Mouse (Mus musculus): Measurements from ENCODE around the gene Cbx4. TPM values are rescaled to one million over a fixed set of nuclear protein-coding genes. Genes with fewer than 3 reads are reported as not detected.
A peak's percentile ranks its signal among the peaks of the same experiment; 100 is the strongest.

The Cbx4 gene
- polyA plus RNA-seq (2014; fragmentation: Nextera tagmentation; extraction: Ambion mirVana) = 13.1 and 13.8 TPM in 2 replicates

- peaks cover 31% of the 10 kb centered on the region for H3K4me1 ChIP-seq (ENCODE audit: insufficient read depth)
- no peaks in the 10 kb centered on the region for H3K9me3 ChIP-seq (ENCODE audit: low read depth, low read length)
- H3K4me3 ChIP-seq (ENCODE audit: low read depth, low read length) = peak within 1 kb of the TSS; percentile 95
- H3K9ac ChIP-seq = peak within 1 kb of the TSS; percentile 91
- peak within 1 kb of the TSS; percentile 99 for H3K27ac ChIP-seq (ENCODE audit: low read depth)
- peak within 1 kb of the TSS; percentile 95 for H3K4me2 ChIP-seq
- 1% methylated on average over 67 of the region's 67 CpGs for WGBS
- H3K27me3 ChIP-seq (ENCODE audit: insufficient read depth, low read length) = peaks cover 37% of the 10 kb centered on the region
- DNase-seq (peak; percentile 98), ATAC-seq (ENCODE audit: insufficient read depth) (peak; percentile 86)
- TF ChIP-seq CTCF (IDR thresholded peaks at IDR 0.05; ENCODE audit: low read depth) = peak; percentile 59
- peaks cover 12% of the 10 kb centered on the region for H3K36me3 ChIP-seq (ENCODE audit: insufficient read depth)
These were observed at the start of gene Cbx4 for GRCm38 (mm10) chr11:119086144-119086971. TSS of gene Cbx4 (minus strand) at chr11:119086221.

- 20% methylated on average over 17 of the region's 17 CpGs for WGBS
These were observed 48.6 kb upstream of the Cbx4 start for GRCm38 (mm10) chr11:119134586-119134985.

GRCm38 (mm10) chr11:119133437-119134221, 47.6 kb upstream of the Cbx4 start:
- WGBS = 62% methylated on average over 5 of the region's 5 CpGs
- Histone ChIP-seq H3K4me1 (ENCODE audit: insufficient read depth) (peaks cover 26% of the 10 kb centered on the region), H3K4me2 (no peak overlapping the region), H3K36me3 (ENCODE audit: insufficient read depth) (no peaks in the 10 kb centered on the region), H3K9me3 (ENCODE audit: low read depth, low read length) (no peaks in the 10 kb centered on the region), H3K27me3 (ENCODE audit: insufficient read depth, low read length) (0 out of 2 replicates have a peak, but pooled peaks cover 10% of the 10 kb centered on the region), H3K9ac (0 out of 2 replicates have a peak overlapping the region, but pooled peaks have one; percentile 4), H3K4me3 (ENCODE audit: low read depth, low read length) (no peak overlapping the region), H3K27ac (ENCODE audit: low read depth) (peak overlapping the region; percentile 92)
- 0 out of 2 replicates have a peak, but pooled peaks have one; percentile 18 for ATAC-seq (ENCODE audit: insufficient read depth)
- peak; percentile 56 for DNase-seq
- no peak for TF ChIP-seq CTCF (IDR thresholded peaks at IDR 0.05; ENCODE audit: low read depth)

More at GRCm38 (mm10) chr11:119134586-119134985, 48.6 kb upstream of the Cbx4 start:
- H3K9ac ChIP-seq = no peak overlapping the region
- peaks cover 18% of the 10 kb centered on the region for H3K4me1 ChIP-seq (ENCODE audit: insufficient read depth)
- TF ChIP-seq CTCF (IDR thresholded peaks at IDR 0.05; ENCODE audit: low read depth) = no peak
- 0 out of 2 replicates have a peak, but pooled peaks cover 3% of the 10 kb centered on the region for H3K27me3 ChIP-seq (ENCODE audit: insufficient read depth, low read length)
- H3K27ac ChIP-seq (ENCODE audit: low read depth) = peak overlapping the region; percentile 92
- DNase-seq (peak; percentile 80), ATAC-seq (ENCODE audit: insufficient read depth) (peak; percentile 61)
- H3K36me3 ChIP-seq (ENCODE audit: insufficient read depth) = no peaks in the 10 kb centered on the region
- H3K9me3 ChIP-seq (ENCODE audit: low read depth, low read length) = no peaks in the 10 kb centered on the region
- H3K4me2 ChIP-seq = peak overlapping the region; percentile 27; the same call in 1 of the 2 replicates
- H3K4me3 ChIP-seq (ENCODE audit: low read depth, low read length) = no peak overlapping the region

- DNase-seq = no peak
- no peak for ATAC-seq (ENCODE audit: insufficient read depth)
- 71% methylated on average over 14 of the region's 14 CpGs for WGBS
- no peak overlapping the region for H3K4me2 ChIP-seq
- TF ChIP-seq CTCF (IDR thresholded peaks at IDR 0.05; ENCODE audit: low read depth) = no peak
- 0 out of 2 replicates have a peak overlapping the region, but pooled peaks have one; percentile 30 for H3K27ac ChIP-seq (ENCODE audit: low read depth)
- H3K27me3 ChIP-seq (ENCODE audit: insufficient read depth, low read length) = 0 out of 2 replicates have a peak, but pooled peaks cover 10% of the 10 kb centered on the region
- H3K9ac ChIP-seq = no peak overlapping the region
- no peak overlapping the region for H3K4me3 ChIP-seq (ENCODE audit: low read depth, low read length)
- no peaks in the 10 kb centered on the region for H3K9me3 ChIP-seq (ENCODE audit: low read depth, low read length)
- H3K36me3 ChIP-seq (ENCODE audit: insufficient read depth) = no peaks in the 10 kb centered on the region
- H3K4me1 ChIP-seq (ENCODE audit: insufficient read depth) = peaks cover 36% of the 10 kb centered on the region
These were observed 46.4 kb upstream of the Cbx4 start for GRCm38 (mm10) chr11:119132198-119133035.

- no peak overlapping the region for H3K4me3 ChIP-seq (ENCODE audit: low read depth, low read length)
- 4% methylated on average over 24 of the region's 24 CpGs for WGBS
- 0 out of 2 replicates have a peak, but pooled peaks cover 10% of the 10 kb centered on the region for H3K27me3 ChIP-seq (ENCODE audit: insufficient read depth, low read length)
- H3K4me1 ChIP-seq (ENCODE audit: insufficient read depth) = peaks cover 47% of the 10 kb centered on the region
- peak overlapping the region; percentile 38; the same call in 1 of the 2 replicates for H3K4me2 ChIP-seq
- no peak for TF ChIP-seq CTCF (IDR thresholded peaks at IDR 0.05; ENCODE audit: low read depth)
- DNase-seq (peak; percentile 35), ATAC-seq (ENCODE audit: insufficient read depth) (no peak)
- H3K36me3 ChIP-seq (ENCODE audit: insufficient read depth) = no peaks in the 10 kb centered on the region
- H3K27ac ChIP-seq (ENCODE audit: low read depth) = no peak overlapping the region
- H3K9ac ChIP-seq = no peak overlapping the region
- no peaks in the 10 kb centered on the region for H3K9me3 ChIP-seq (ENCODE audit: low read depth, low read length)
These were observed 44.2 kb upstream of the Cbx4 start for GRCm38 (mm10) chr11:119130081-119130765.

Data from lung, embryonic 14.5 days (tissue).